Mouse (Mus musculus): ENCODE measurements around the gene Tmem9.

The Tmem9 gene

DNA sequence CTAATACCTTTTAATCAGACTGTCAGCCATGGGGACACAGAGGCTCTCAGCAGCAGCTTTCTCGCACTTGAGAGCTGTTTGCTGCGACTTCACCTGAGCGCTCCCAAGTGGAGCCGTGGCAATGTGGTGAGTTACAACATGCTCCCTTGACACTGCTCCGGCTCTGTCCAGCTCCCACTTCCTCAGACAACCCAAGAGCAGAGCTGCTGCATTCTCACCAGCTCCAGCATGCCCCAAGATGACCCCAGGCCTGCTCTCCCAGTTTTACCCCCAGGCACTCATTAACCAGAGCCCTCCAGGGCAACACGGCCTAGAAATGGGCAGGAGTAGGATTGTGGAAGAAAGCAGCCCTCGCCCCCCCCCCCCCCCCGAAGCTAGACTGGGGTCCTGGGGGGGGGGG lies 23.7 kb downstream of the Tmem9 start:
- DNase-seq (ENCODE audit: low spot score), result no peak

DNA sequence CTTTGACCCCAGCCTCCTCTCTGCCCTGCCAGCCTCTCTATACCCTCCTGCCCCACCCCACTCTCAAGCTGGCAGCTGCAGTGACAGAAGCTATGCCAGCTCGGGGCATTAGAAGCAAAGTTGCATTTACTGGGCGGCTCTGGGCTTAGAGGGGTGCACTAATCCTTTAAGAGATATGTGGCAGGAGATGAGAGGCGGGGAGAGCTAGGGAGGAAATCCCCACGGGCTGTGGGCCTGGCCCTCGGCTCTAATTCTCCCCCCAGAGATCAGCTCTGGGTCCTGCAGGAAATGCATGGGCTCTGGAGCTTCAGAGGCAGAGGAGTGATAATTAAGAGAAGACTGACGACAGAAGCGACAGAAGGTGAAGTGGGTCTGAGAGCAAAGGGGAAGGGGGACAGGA lies 25.0 kb downstream of the Tmem9 start:
- DNase-seq (ENCODE audit: low spot score), result no peak

DNA sequence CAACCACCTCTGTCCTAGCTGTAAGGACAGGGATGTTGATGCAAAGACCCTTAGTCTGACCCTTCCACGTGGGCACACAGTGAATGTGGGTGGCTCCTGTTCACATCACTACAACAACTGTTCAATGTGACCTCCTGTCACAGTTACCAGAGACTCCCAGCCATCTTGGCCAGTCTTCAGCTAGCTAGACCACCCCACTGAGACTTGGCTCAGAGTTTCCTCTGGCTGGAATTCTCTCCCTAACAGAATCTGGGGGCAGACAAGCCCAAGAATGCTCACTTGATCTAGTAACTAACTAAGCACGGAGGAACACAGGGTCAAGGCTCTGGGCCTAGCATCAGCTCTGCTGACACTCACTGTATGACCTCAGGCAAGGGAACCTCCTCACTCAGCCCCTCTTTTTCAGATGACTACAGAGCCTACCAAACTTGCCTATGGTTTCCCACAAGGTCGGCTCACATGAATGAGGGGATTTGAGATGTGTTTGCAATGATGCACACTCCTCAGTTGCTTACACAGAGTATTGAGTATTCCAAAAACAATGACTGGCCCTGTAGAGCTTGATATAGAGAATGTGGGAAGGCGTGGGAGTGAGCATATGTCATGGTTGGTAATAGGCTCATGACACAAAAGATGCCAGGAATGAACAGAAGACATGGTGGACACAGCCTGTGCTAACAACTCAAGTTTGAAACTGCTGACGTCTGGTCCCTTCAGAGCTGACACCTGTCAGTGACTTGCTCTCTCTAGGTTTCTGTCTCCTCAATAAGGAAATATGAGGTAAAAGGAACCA lies 31.0 kb downstream of the Tmem9 start:
- DNase-seq (ENCODE audit: low spot score), result no peak

DNA sequence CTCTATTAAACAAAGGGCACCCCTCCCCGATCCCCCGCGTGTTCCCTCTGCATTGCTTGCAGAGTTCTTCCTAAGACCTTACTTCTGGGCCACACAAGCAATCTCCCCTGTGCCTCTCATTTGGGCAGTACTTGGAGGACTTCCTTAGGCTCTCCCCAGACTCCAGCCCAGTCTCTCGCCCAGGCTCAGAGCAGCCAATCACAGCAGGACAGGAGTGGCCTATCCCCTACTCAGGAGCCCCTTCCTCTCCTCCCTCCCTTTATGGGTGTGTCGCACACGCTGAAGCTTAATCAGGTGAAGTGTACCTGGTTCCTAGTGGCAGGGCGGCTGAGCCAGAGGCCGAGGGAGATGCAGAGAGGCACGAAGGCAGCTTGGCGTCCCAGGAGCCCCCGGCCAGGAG lies 32.5 kb downstream of the Tmem9 start:
- no peak for DNase-seq (ENCODE audit: low spot score)

DNA sequence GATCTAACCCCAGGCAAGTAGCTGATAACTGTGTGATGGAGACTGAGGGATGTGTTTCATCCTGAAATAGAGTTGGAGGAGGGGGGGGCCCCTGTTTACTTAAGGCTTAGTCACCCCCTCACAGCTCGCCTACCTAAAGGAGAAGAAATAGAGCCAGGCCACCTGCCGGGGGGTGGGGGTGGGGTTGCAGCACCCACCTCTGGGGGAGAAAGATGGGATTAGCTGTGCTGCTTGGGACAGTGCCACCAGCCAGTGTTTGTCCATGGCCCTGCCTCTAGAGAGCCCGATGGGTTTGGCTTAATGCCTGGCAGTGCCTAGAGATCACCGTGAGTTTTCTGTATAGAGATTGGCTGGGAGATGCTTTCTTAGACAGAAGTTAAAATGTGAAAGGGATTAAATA lies 32.9 kb downstream of the Tmem9 start:
- no peak for DNase-seq (ENCODE audit: low spot score)

DNA sequence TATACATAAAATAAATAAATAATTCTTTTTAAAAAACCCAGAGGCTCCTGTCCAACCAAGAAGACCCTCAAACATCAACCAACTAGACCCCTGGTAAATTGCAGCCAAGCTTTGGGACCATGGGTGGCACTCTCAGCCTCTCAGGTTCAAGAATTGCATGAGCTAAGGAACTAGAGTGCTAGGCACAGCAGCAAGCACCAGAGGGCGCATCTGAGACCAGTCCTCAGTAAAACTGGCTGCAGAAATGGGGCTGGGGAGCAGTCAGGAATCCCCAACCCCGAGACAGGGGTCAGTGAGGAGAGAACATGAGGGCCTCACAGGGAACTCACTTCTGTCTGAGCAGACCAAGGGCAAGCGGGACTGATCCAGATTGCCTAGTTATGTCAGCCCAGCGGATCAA lies 37.8 kb downstream of the Tmem9 start:
- no peak for DNase-seq (ENCODE audit: low spot score)

DNA sequence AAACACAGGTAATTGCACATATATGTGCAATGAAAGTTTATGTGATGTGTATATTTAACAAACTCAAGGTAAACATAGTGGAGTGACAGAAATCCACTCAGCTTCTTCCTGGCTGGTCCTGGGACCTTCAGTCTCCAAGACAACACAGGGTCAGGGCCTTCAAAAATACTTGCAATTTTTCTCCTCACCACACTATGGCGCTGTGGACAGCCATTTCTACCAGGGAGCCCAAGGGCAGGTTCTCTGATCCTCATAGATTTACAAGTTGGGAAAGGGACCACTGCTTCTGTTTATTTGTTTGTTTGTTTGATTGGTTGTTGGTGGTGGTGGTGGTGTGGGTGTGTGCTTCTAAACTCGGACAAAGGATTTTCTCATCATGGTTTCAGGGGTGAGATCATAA lies 39.5 kb downstream of the Tmem9 start:
- DNase-seq (ENCODE audit: low spot score), result no peak

DNA sequence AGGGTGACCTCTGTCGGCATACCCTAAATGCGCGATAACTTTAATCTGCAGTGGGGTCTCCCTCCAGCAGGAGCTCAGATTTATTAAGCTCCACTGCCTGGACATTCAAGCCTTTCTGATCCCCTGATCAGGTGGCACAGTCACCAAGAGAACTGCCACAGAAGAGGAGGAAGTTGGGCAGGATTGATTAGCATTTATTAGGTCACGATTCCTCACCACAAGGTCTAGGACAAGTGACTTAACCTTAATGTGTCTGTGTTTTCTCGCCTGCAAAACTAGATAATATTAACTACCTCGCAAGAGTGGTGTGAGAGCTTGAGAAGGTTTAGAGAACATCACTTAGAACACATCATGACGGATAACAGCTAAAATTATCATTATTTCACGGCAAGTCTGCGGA lies 39.9 kb downstream of the Tmem9 start:
- no peak for DNase-seq (ENCODE audit: low spot score)

DNA sequence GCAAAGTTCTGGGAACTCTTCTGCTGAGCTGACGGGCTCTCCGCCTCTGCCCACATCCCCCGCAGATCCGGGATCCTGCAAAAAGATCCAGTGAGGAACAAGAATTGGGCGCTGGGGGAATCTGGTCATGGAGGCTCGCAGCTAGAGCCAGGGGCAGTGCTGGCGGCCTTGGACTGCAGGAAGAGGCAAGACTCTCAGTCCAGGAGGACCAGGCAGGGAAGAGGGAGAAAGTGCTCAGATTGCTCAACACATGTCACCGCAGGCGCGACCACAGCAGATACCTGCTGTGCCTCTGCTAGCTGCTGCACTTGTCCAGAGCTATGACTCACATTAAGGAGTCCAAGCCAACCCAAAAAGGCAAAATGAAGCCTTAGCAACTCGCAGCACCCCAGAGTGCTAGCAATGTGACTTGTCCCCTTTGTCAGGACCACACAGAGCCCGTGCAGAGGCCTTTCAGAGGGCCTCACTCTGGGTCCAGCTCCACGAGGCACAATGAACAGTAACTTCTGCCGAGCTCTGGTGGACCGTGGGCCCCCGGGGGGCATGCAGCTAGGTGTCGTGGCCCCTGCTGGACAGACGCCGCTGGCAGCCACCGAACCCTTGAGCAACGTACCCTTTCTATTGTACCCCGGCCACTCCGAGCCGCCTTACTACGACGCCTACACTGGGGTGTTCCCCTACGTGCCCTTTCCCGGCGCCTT lies 42.5 kb downstream of the Tmem9 start, which contains the start of gene Ascl5:
Gene Ascl5, plus strand, starts transcription at position 493 of the 701 bp plus-strand sequence.
- DNase-seq (ENCODE audit: low spot score), result no peak

DNA sequence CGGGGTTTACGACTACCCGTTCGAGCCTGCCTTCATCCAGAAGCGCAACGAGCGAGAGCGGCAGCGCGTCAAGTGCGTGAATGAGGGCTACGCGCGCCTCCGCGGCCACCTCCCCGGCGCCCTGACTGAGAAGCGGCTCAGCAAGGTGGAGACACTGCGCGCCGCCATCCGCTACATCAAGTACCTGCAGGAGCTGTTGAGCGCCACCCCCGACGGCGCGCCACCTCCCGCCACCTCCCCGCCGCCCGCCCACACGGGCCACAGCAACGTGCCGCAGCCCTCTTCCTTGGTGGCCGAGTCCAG lies 43.0 kb downstream of the Tmem9 start:
- no peak for DNase-seq (ENCODE audit: low spot score)

DNA sequence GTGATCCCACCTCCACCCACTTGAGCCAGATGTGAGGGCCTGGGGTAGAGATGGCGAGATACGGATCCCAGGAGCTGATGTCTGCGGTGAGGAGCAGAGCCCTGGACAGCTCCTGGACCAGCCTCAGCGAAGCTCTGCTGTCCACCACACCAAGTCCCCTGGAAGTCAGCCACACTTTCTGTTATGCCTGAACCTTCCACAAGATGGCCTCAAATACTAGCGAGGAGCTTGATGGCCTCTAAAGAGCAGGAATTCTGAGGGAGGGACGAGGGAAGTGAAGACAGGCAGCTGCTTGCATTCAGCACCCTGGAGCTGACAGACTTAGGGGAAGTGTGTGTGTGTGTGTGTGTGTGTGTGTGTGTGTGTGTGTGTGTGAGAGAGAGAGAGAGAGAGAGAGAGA lies 43.5 kb downstream of the Tmem9 start:
- DNase-seq (ENCODE audit: low spot score), result peak; percentile 76

DNA sequence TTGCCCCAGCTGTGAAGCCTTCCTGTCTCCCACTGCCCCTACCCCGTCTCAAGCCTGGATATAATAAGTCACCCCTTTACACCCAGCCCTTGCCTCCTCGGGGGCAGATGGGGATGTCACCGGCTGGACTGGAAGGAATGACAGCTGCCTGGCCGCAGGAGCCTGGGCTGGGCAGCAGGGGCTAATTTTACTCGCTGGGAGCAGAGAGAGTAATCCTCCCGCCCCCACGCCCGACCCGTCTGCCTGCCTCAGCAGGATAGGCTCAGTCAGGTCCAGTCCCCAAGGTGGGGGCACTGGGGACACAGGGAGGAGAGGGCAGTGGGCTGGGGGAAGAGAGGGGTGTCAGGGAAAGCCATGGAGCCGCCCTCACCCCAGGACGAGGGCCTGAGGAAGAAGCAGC lies 44.6 kb downstream of the Tmem9 start, which contains the start of gene Cacna1s:
Gene Cacna1s, plus strand, starts transcription at position 204 of the 400 bp plus-strand sequence.
- no peak for DNase-seq (ENCODE audit: low spot score)

DNA sequence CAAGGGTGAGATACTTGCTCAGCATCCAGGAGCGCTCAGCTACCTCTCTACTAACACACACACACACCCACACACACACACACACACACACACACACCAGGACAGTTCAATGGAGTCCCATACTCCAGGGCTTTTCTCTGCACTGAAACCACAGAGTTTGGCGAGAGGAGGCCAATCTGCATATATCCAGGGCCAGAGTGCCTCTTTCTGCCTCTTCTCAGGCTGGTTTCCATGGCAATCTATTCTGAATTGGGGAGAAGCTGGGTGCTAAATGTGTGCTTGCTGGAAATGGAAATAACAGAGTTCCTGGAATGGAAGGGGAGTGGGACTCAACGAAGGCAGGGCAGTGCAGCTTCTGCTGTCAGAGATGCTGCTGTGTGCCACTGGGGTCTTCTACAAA lies 47.8 kb downstream of the Tmem9 start:
- no peak for DNase-seq (ENCODE audit: low spot score)

DNA sequence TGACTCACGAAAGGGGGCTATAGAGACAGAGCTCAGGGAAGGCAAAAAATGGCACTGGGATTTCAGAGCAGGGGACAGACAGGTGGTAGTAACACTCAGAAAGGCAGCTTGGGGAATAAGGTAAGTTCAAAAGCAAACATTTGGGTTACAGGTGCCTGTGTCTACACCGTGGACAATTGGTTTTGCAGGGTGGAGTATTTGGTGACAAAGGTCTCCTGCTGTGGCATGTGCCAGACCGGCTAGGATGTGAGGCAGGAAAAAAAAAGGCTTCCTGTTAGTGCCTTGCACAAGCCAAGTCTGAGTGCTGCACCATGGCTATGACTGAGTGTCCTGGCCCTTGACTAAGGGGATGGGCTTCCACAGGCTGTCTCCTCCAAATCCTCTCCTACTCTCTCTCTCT lies 50.6 kb downstream of the Tmem9 start:
- no peak for DNase-seq (ENCODE audit: low spot score)

DNA sequence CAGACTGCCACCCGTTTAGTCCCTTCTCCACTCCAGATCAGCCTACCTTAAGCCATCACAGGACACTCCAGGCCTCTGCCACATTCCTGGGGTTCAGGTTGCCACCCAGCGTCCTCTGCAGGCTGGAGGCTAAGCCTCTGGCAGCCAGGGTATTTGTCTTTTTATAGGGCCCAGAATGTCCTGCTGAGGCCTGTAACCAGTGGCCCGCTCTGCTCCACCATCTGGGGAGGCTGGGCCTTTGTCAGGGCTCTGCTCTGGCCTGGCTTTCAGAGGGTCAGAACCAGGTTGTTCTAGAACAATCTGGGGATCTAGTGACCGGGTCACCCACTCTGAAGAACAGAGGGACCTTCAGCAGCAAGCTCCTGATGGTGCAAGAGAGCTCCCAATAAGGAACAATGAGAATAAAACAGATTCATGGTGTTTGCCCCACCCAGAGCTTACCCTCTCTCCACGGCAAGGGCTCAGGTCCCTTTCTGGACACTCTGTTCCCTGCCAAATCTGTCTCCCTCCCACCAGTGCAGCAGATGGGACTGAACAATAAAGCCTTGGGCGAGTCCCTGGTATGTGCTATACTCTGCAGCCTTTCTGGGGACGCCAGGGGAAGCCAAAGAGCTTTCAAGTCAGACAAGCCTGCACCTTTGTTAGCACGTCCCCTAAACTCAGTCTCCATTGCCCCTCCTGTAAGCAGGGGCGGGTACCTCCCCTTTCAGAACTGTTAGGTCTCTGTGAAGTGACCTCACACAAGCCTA lies 53.3 kb downstream of the Tmem9 start:
- DNase-seq (ENCODE audit: low spot score), result no peak

DNA sequence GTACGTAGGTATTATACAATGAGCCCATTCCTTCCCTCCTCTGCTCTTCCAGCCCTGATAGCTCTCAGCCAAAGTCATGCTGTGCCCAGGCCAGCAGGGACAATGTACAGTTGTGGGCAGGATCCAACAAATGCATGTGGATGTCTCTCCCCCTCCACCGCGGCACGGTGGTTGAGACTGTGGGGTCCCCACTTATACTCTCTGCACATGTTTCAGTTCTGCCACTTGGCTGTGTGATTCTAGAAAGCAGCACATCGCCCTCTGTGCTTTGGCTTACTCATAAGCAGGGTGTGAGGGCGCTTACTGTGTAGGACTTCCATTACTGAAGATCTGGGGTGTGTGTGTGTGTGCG lies 53.8 kb downstream of the Tmem9 start:
- no peak for DNase-seq (ENCODE audit: low spot score)

DNA sequence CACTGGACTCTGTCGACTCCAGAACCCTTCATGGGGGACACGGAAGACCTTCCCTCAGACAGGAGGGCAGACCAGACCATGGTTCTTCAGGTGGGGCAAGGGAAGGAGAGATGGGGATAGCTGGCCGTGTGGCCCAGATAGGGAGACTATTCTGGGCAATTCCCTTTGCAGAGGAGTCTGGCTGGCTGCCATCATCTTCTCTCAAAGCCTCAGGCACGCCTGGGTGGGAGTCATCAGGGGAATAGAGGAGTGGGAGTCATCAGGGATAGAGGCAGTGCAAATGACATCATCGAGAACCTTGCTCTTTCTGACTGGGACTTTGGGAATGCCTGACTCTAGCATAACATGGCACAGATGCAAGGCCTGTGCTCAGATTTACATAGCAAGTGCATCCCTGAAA lies 56.0 kb downstream of the Tmem9 start:
- no peak for DNase-seq (ENCODE audit: low spot score)

DNA sequence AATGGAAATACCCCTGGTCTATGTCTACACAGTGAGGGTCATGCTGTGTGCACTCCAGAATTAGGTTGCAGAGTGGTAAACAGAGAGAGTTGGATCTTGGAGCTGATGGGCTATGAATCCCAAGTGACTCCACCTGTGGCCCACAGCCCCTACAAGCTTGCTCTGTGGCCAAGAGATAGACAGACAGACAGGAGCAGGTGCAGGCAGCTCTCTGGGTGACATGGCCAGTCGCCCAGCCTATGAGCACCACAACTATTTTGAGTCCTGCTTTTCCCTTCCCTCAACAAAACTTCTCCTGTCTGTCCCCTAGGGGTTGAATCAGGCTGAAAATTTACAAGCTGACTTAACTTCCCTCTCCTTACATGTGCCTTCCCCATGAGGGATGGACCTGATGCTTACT lies 58.7 kb downstream of the Tmem9 start:
- no peak for DNase-seq (ENCODE audit: low spot score)

DNA sequence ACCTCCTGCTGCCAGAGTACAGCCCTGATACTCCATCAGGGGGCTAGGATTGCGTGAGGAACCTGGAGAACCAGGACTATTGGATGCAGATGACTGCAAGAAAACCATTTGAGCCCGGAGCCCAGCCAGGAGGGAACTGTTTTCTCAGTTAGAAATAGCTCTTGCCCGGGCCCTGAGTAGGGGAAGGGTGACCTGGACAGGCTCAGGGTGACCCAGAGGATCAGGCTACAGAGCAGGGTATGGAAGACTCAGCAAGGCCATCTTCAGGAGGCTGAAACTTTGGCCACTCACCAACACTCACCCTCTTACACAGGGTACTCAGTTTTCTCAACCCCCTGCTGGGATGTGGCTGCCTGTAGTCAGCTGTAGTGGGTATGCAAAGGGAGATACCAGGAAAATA lies 59.6 kb downstream of the Tmem9 start:
- no peak for DNase-seq (ENCODE audit: low spot score)

DNA sequence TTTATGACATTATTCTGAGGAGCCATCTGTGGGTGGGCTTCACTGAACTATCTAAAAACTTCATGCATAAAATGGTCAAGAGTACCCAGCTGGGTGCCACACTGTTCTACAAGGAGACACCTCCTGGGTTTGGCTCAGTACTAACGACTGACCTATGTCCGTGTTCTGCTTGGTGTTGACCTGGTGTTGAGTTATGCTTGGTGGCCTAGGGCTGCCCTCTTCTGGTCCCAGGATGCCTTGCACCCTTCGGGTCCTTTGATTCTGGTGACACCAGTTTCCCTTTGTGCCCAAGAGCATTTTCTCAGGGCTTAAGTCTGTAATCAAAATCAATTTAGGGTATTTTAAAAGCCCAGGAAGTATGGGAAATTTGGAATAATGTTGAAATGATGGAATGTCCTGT lies 68.1 kb downstream of the Tmem9 start:
- no peak for DNase-seq (ENCODE audit: low spot score)

DNA sequence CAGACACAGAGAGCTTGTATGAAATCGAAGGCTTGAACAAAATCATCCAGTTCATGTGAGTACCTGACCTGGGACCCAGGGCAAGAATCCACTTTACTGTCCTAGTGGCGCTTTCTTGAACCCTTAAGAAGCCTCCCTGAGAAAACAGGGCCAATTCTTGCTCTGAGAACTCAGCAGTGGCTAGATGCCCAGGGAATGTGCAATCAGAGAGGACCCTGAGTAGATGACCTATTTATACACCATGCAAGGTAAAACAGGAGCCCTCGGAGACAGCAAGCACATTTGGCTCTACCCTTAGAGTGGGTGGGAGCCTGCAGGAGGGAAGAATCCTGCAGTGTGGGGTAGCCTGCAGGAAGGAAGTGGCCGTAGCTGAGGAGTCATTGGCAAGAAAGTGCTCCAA lies 69.7 kb downstream of the Tmem9 start:
- DNase-seq (ENCODE audit: low spot score), result no peak

DNA sequence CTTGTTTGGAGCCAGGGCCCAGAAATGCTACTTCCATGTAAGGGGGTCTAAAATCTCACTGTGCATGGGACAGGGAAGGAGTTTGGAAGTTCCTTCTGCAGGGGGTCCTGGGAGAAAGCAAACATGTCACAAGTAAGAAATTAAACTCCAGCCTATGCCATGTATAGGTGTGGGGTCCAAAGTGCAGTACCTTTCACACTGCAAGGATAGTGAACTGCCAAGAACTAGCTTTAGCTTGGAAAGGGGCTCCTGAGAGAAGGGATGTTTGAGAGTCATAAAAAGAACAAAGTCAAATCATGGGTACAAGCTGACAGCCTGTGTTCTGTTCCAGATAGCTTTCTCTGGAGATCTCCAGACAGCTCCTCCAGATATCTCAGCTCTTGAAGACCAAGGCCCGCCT lies 73.2 kb downstream of the Tmem9 start:
- no peak for DNase-seq (ENCODE audit: low spot score)
